Mouse (Mus musculus): ENCODE results near the gene Vash1. TPM values are rescaled to one million over a fixed set of nuclear protein-coding genes. Genes with fewer than 3 reads are reported as not detected.

Vash1 gene
- polyA plus RNA-seq, 1 experiment = 1.6 TPM

DNA sequence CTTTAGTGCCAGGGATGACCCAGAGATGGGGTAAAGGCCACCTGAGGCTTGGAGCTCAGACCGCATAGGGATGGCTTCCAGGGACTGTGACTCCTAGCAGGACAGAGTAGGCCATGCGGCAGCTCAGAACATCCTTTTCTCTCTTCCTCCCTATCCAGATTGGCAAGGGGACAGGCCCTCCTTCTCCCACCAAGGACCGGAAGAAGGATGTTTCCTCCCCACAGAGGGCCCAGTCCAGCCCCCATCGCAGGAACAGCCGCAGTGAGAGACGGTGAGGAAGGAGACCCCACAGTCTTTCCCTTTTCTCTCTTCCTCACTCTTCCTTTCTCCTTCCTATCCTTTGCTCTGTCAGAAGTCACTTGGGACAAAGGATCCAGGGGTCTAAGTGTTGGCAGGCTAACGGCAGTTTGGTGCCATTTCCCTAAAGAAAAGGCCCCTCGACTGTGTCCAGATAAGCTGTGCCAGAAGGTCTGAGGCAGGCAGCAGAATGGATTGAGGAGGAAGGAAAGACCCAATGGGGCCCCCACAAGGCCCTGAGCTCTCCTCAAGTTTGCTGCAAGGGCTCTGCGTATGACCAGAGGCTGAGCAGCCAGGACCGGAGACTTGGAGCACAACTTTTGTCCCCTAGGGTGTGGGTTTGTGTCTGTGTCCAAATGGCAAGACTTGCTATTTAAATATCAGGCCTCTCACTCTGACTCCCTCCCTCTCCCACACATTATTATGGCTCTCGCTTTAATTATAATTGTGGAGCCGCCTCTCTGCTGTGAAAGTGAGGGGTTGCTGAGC lies 12.4 kb downstream of the Vash1 start:
- Histone ChIP-seq H3K4me3 (no peak overlapping the region), H3K79me2 (ENCODE audit: control insufficient read depth, insufficient read depth) (no peaks in the 10 kb centered on the region), H3K4me2 (ENCODE audit: low read depth) (no peak overlapping the region), H3ac (ENCODE audit: control insufficient read depth, insufficient read length) (no peak overlapping the region), H3K27me3 (ENCODE audit: control insufficient read depth, insufficient read depth, insufficient read length) (no peaks in the 10 kb centered on the region), H3K36me3 (ENCODE audit: control insufficient read depth, insufficient read depth) (no peaks in the 10 kb centered on the region)
- no peak for TF ChIP-seq TCF12 (IDR thresholded peaks at IDR 0.05; ENCODE audit: insufficient read depth, poor library complexity, severe bottlenecking)
- no peak for TF ChIP-seq MYOG (IDR thresholded peaks at IDR 0.05; ENCODE audit: control insufficient read depth in 1 of 3, insufficient read depth in 1 of 3, insufficient read length in 2 of 3, low read depth in 2 of 3)
- TF ChIP-seq REST (IDR thresholded peaks at IDR 0.05; ENCODE audit: insufficient read depth, insufficient read length) = no peak
- no peak for TF ChIP-seq POLR2A (IDR thresholded peaks at IDR 0.05; ENCODE audit: insufficient read length, low read depth)
- no peak for TF ChIP-seq USF1 (IDR thresholded peaks at IDR 0.05; ENCODE audit: low read depth)
- TF ChIP-seq MYOD1 (IDR thresholded peaks at IDR 0.05; ENCODE audit: control insufficient read depth in 1 of 3, insufficient read length in 2 of 3, low read depth in 2 of 3) = no peak
- TF ChIP-seq MAX (IDR thresholded peaks at IDR 0.05; ENCODE audit: low read depth) = no peak
- TF ChIP-seq SRF (IDR thresholded peaks at IDR 0.05; ENCODE audit: control insufficient read depth, insufficient read length, low read depth) = no peak
- no peak for TF ChIP-seq TCF3 (IDR thresholded peaks at IDR 0.05; ENCODE audit: insufficient read length, low read depth)
- TF ChIP-seq CEBPB (IDR thresholded peaks at IDR 0.05; ENCODE audit: insufficient read depth, poor library complexity, severe bottlenecking) = no peak
- no peak for TF ChIP-seq POLR2AphosphoS2 (IDR thresholded peaks at IDR 0.05; ENCODE audit: insufficient read length, low read depth)
- no peak for TF ChIP-seq E2F4 (IDR thresholded peaks at IDR 0.05; ENCODE audit: insufficient read depth)

DNA sequence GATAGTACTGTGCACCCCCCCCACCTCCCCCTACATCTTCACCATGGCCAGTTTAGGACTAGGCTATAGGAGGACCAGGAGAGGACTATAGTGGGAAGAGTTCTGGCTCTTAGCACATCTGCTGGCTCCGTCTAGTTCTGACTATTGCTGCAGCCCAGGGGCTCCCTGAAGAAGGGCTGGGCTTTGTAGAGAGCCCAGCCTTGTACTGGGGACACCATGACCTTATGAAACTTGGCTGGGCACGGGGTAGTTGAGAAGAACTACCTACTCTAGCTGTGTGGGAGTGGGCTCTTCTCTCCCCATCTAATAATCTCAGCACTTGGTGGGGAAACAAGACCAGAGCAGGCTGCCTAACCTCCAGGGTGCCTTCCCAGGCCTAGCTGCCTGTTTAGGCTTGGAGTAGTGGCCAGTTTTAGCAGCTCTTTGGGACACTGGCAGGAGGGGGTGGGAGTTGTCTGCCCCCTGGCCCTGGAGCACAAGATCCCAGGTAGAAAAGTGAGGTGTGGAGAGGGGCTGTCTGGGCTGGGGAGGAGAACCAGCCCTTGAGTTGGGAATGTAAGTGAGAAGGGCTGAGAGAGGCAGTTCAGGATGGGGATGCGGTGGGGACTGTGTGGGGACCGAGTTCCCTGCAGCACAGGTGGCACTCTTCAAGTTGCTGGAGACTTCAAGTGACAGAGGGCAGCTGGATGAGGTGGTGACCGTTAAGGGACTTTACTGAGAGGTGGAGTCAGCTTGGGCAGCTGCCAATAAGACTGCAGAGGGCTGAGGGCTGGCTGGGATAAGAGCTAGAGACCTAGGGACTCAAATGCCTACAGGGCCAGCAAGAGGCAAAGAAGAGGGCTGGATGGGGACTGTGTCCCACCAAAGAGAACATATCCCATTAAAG lies 14.2 kb downstream of the Vash1 start:
- no peak for TF ChIP-seq MYOG (IDR thresholded peaks at IDR 0.05; ENCODE audit: control insufficient read depth in 1 of 3, insufficient read depth in 1 of 3, insufficient read length in 2 of 3, low read depth in 2 of 3)
- H3K36me3 ChIP-seq (ENCODE audit: control insufficient read depth, insufficient read depth) = no peaks in the 10 kb centered on the region

DNA sequence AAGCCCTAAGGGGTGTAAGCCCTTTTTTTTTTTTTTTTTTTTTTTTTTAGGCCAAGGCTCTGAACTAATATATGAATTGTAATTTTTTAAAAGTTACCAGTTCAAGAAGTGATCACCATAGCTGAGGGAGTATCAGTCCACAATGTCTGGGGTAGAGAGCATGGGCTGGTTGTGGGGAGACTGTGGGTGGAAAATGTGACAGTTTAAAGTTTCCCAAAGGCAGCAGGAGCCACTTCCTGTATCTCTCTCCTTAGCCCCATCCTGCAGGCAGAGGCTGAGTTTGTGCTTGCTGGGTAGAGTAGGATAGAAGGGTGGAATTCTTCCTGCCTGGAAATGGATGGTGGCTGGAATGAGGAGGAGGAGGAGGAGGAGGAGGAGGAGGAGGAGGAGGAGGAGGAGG lies 14.9 kb downstream of the Vash1 start:
- Histone ChIP-seq H3K4me3 (no peak overlapping the region), H3ac (ENCODE audit: control insufficient read depth, insufficient read length) (no peak overlapping the region), H3K4me2 (ENCODE audit: low read depth) (no peak overlapping the region), H3K27me3 (ENCODE audit: control insufficient read depth, insufficient read depth, insufficient read length) (no peaks in the 10 kb centered on the region), H3K36me3 (ENCODE audit: control insufficient read depth, insufficient read depth) (no peaks in the 10 kb centered on the region), H3K79me2 (ENCODE audit: control insufficient read depth, insufficient read depth) (no peaks in the 10 kb centered on the region)
- TF ChIP-seq POLR2A (IDR thresholded peaks at IDR 0.05; ENCODE audit: insufficient read length, low read depth) = no peak
- no peak for TF ChIP-seq TCF12 (IDR thresholded peaks at IDR 0.05; ENCODE audit: insufficient read depth, poor library complexity, severe bottlenecking)
- no peak for TF ChIP-seq TCF3 (IDR thresholded peaks at IDR 0.05; ENCODE audit: insufficient read length, low read depth)
- no peak for TF ChIP-seq CEBPB (IDR thresholded peaks at IDR 0.05; ENCODE audit: insufficient read depth, poor library complexity, severe bottlenecking)
- TF ChIP-seq SRF (IDR thresholded peaks at IDR 0.05; ENCODE audit: control insufficient read depth, insufficient read length, low read depth) = no peak
- no peak for TF ChIP-seq MAX (IDR thresholded peaks at IDR 0.05; ENCODE audit: low read depth)
- TF ChIP-seq E2F4 (IDR thresholded peaks at IDR 0.05; ENCODE audit: insufficient read depth) = no peak
- TF ChIP-seq MYOG (IDR thresholded peaks at IDR 0.05; ENCODE audit: control insufficient read depth in 1 of 3, insufficient read depth in 1 of 3, insufficient read length in 2 of 3, low read depth in 2 of 3) = no peak
- TF ChIP-seq USF1 (IDR thresholded peaks at IDR 0.05; ENCODE audit: low read depth) = no peak
- no peak for TF ChIP-seq POLR2AphosphoS2 (IDR thresholded peaks at IDR 0.05; ENCODE audit: insufficient read length, low read depth)
- no peak for TF ChIP-seq MYOD1 (IDR thresholded peaks at IDR 0.05; ENCODE audit: control insufficient read depth in 1 of 3, insufficient read length in 2 of 3, low read depth in 2 of 3)
- TF ChIP-seq REST (IDR thresholded peaks at IDR 0.05; ENCODE audit: insufficient read depth, insufficient read length) = no peak

More for the DNA sequence above, 14.2 kb downstream of the Vash1 start:
- Histone ChIP-seq H3ac (ENCODE audit: control insufficient read depth, insufficient read length) (no peak overlapping the region), H3K27me3 (ENCODE audit: control insufficient read depth, insufficient read depth, insufficient read length) (no peaks in the 10 kb centered on the region), H3K4me2 (ENCODE audit: low read depth) (no peak overlapping the region), H3K79me2 (ENCODE audit: control insufficient read depth, insufficient read depth) (no peaks in the 10 kb centered on the region), H3K4me3 (no peak overlapping the region)

DNA sequence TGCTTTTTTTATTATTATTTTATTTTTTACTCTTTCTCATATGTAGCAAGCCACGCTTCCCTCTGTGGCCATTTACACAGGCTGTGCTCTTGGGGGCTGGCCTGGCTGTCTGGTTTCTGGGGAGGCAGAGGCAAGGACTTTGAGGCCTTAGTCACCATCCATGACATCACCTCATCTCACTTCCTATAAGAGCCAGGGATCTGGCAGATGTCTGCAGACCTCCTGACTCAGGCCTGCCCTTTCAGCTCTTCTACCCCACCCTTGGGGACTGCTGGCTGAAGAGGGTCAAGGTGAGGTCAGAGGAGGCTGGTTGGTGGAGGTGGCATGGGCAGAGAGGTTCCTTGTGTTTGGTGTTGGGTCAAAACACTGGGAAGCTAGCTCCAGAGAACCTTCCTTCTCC lies 15.9 kb downstream of the Vash1 start:
- H3K27me3 ChIP-seq (ENCODE audit: control insufficient read depth, insufficient read depth, insufficient read length) = no peaks in the 10 kb centered on the region
- H3K4me2 ChIP-seq (ENCODE audit: low read depth) = peak overlapping the region; percentile 6
- H3K79me2 ChIP-seq (ENCODE audit: control insufficient read depth, insufficient read depth) = no peaks in the 10 kb centered on the region
- no peak for TF ChIP-seq MYOG (IDR thresholded peaks at IDR 0.05; ENCODE audit: control insufficient read depth in 1 of 3, insufficient read depth in 1 of 3, insufficient read length in 2 of 3, low read depth in 2 of 3)
- no peak for TF ChIP-seq USF1 (IDR thresholded peaks at IDR 0.05; ENCODE audit: low read depth)
- no peak for TF ChIP-seq MYOD1 (IDR thresholded peaks at IDR 0.05; ENCODE audit: control insufficient read depth in 1 of 3, insufficient read length in 2 of 3, low read depth in 2 of 3)
- TF ChIP-seq MAX (IDR thresholded peaks at IDR 0.05; ENCODE audit: low read depth) = no peak
- no peak for TF ChIP-seq POLR2AphosphoS2 (IDR thresholded peaks at IDR 0.05; ENCODE audit: insufficient read length, low read depth)
- TF ChIP-seq TCF12 (IDR thresholded peaks at IDR 0.05; ENCODE audit: insufficient read depth, poor library complexity, severe bottlenecking) = no peak
- no peak for TF ChIP-seq CEBPB (IDR thresholded peaks at IDR 0.05; ENCODE audit: insufficient read depth, poor library complexity, severe bottlenecking)
- TF ChIP-seq POLR2A (IDR thresholded peaks at IDR 0.05; ENCODE audit: insufficient read length, low read depth) = no peak
- TF ChIP-seq E2F4 (IDR thresholded peaks at IDR 0.05; ENCODE audit: insufficient read depth) = no peak
- no peak for TF ChIP-seq REST (IDR thresholded peaks at IDR 0.05; ENCODE audit: insufficient read depth, insufficient read length)
- TF ChIP-seq TCF3 (IDR thresholded peaks at IDR 0.05; ENCODE audit: insufficient read length, low read depth) = no peak
- no peak for TF ChIP-seq SRF (IDR thresholded peaks at IDR 0.05; ENCODE audit: control insufficient read depth, insufficient read length, low read depth)
- H3ac ChIP-seq (ENCODE audit: control insufficient read depth, insufficient read length) = no peak overlapping the region
- H3K4me3 ChIP-seq = no peak overlapping the region
- H3K36me3 ChIP-seq (ENCODE audit: control insufficient read depth, insufficient read depth) = no peaks in the 10 kb centered on the region
